Mouse (Mus musculus) adrenal gland, postnatal 10 days (tissue): Measurements from ENCODE around the gene Emilin3. TPM values are rescaled to one million over a fixed set of nuclear protein-coding genes. Genes with fewer than 3 reads are reported as not detected.

ENCODE experiments used
- DNase-seq: peaks from one replicate; pipeline ENCODE4 v3.0.0; 2021; ENCODE audit warnings: mixed read lengths
- total RNA-seq, 2 experiments: library from RNA; stranded (reverse); gene quantifications; 2 replicates each; pipeline ENCODE4 v1.2.3; 2021

Gene Emilin3
- total RNA-seq, 2 experiments from 2014 or later, result 0.63 to 0.70 TPM

GRCm38 (mm10) chr2:160872395-160872794 is 39.7 kb downstream of the Emilin3 start:
- peak; percentile 90 for DNase-seq

GRCm38 (mm10) chr2:160871310-160871709 is 40.8 kb downstream of the Emilin3 start:
- no peak for DNase-seq

GRCm38 (mm10) chr2:160869446-160869845 is 42.7 kb downstream of the Emilin3 start:
- no peak for DNase-seq

- DNase-seq, result no peak
Observed at GRCm38 (mm10) chr2:160865266-160865665, 46.9 kb downstream of the Emilin3 start.

- no peak for DNase-seq
Observed at GRCm38 (mm10) chr2:160864112-160864511, 48.0 kb downstream of the Emilin3 start.

- no peak for DNase-seq
Observed at GRCm38 (mm10) chr2:160860363-160860762, 51.8 kb downstream of the Emilin3 start.

Other genes with a start within 250 kb of the Emilin3 start
- 100 to 1,000 TPM in 1 of 2 experiments, 10 to 100 TPM in 1; 72.2 to 109 TPM for gene Plcg1, start 181.0 kb downstream of the Emilin3 start, total RNA-seq
- 10 to 100 TPM; 62.9 to 85.1 TPM for gene Zhx3, start 39.3 kb downstream of the Emilin3 start, total RNA-seq
- gene Lpin3, start 31.7 kb downstream of the Emilin3 start, total RNA-seq, result 10 to 100 TPM; 21.0 to 26.4 TPM
- 10 to 100 TPM; 34.6 to 48.6 TPM for gene Chd6, start 196.7 kb upstream of the Emilin3 start, total RNA-seq